Mouse (Mus musculus): ENCODE measurements around the gene Nrtn.

The Nrtn gene

GRCm38 (mm10) chr17:56722441-56722840 is 34.9 kb downstream of the Nrtn start:
- no peak for DNase-seq (ENCODE audit: low spot score)

DNA sequence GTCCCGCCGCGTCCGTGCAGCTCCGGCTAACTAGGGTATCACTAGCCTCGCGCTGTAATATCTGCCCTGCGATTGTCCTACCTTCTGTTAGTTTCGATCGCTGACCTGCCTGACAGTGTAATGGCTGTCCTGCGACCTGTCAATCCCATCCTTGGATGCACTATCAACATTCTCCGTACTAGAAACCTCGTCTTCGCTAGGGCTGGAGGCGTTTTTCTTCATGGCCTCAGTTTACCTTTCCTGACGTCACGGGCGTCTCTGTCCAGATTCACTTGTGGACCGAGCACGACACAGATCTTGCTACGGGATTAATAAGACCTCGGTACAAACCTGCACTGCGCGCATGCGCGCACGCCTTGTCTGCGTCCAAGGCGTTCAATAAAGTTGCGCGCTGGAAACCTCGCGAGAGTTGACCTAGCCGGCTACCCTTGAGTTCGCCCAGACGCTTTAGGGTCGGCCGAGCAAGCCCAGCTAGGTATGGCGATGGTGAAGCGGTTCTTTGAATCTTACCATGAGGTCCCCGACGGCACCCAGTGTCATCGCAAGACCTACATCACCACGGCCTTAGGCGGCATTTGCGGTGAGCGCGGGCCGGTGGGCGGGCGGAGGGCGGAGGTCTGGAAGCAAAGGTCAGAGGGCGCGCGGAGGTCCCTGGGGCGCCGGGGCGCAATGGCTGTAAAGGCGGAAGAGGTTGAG is 39.8 kb downstream of the Nrtn start, which contains the start of the genes Ndufa11 and Vmac:
TSS of gene Ndufa11 (plus strand) at position 405 of the 696 bp plus-strand sequence.
TSS of gene Vmac (minus strand) at position 660 of the 696 bp plus-strand sequence.
- DNase-seq (ENCODE audit: low spot score), result peak; percentile 100

DNA sequence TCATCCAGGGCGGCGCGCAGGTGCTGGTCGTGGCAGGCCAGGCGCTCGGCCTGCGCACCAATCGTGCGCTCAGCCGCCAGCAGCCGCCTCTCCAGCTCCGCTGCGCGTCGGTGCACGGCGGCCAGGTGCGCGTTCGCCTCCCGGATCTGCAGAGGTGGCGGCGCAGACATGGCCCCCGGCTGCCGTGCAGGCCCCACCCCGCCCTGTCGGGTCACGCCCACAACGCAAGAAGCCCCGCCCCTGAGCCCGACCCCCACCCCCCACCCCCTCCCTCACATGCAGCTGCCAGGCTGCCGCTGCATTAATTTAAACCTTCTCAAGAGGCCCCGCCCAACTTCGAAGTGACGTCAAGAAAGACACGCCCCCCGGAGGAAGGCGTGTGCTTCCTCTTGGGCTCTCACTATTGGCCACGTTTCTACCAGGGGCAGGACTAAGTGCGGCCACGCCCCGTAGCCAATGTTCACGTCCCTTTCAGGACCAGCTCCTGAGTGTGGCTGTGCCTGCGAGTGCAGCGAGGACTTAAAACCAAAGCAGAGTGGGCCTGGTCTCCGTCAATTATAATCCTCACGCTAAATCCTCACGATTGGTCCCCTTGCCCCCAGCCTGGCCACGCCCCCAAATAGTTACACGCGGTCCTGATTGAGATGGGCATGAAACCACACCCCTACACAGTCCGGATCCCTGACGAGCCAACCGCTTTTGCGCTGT is 40.5 kb downstream of the Nrtn start:
- peak; percentile 99 for DNase-seq (ENCODE audit: low spot score)

- DNase-seq (ENCODE audit: low spot score), result no peak
Observed at GRCm38 (mm10) chr17:56715914-56716654, 41.2 kb downstream of the Nrtn start.

DNA sequence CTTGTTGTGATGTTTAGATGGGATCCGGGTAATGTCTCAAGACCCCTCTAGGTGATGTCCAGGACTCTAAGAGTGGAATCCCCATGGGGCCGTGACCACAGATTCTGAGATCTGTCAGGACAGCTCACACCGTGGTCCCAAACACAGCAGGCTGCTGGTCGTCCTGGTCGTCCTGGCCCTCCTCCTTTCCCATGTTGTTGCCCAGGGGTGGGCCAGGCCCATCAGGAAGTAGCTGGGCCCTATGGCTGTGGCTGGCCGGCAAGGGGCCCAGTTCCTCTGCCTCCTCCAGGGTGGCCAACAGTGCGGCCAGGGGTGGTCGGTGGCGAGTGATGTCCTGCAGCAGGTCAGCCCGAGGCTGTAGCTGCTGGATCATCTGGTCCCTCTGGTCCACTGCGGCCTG is 42.0 kb downstream of the Nrtn start:
- DNase-seq (ENCODE audit: low spot score), result no peak

DNA sequence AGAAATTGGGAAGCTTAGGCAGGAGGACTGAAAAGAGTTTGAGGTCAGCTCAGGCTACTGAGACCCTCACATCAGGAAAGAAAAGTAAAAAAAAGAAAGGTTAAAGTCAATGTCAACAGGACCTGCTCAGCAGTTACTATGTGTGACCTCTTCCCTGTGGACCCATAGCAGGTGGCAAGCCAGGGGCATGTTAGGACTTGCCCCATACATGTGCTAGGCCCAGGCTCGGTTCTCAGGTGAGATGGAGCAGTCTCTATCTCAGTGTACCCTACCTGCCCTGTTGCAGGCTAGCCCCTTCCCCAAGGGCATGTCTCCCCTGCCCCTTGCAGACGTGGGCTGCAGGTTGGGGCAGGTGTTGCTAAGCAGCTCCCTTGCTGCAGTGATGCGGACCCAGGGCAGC is 47.6 kb downstream of the Nrtn start:
- DNase-seq (ENCODE audit: low spot score), result no peak

DNA sequence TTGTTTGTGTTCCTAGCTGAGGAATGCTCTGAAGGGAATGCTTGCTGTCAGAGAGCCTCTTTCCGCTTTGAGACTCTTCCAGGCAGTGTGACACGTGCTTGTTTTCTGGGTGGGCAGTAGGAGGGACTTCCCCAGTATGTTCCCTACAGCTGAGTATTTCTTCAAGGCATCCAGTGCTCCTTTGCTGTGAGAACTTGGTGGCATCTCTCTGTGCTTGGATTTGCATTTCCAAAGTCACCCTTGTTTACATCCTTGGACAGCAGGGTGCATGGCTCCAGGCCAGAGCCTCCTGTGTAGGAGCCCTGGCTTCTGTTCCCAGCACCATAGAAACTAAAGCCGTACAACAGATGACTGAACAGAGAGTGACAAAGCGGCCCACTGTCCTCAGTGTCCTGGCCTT is 48.6 kb downstream of the Nrtn start:
- DNase-seq (ENCODE audit: low spot score), result no peak

GRCm38 (mm10) chr17:56706515-56706914 is 50.8 kb downstream of the Nrtn start:
- DNase-seq (ENCODE audit: low spot score), result no peak

DNA sequence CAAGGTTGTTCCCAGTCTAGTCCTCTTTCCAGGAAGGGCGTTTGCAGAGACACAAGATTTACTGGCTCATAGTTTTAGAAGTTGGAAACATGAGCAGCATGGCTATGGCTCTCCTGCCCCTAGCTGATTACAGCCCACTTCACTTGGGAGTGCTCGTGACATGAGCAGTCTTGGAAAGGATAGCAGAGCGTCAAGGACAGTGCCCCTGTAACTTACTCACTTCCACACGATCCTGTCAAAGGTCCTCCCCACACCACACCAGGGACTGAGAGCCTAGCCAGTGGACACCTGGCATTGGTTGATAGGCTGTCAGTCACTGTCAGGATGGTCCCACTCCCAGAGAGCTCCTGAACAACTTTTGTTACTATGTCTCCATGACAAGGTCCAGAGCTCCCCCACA is 54.3 kb downstream of the Nrtn start:
- no peak for DNase-seq (ENCODE audit: low spot score)

Data from retina, embryonic 14.5 days (tissue).